Mouse (Mus musculus) heart, adult 9 months (tissue): ENCODE measurements around the gene Fam19a4.
"Not testable (repeated sequence)": the region's sequence is repeated elsewhere in the genome, so short reads cannot be mapped to it uniquely, and the experiment has no call there.

Experiments used
- DNase-seq, 2 experiments: peaks; one replicate each; pipeline ENCODE4 v3.0.0; 2022; ENCODE audit warnings: low spot score in 2 of 2

Gene Fam19a4

GRCm38 (mm10) chr6:96944796-96945195 is 115.4 kb downstream of the Fam19a4 start:
- peak in 1 of 2 experiments; percentile 4 for DNase-seq

- no peak for DNase-seq
Measured at GRCm38 (mm10) chr6:96935776-96936175, 124.4 kb downstream of the Fam19a4 start.

GRCm38 (mm10) chr6:96909061-96909480 is 151.1 kb downstream of the Fam19a4 start:
- no peak for DNase-seq

GRCm38 (mm10) chr6:96877105-96877504 is 183.1 kb downstream of the Fam19a4 start:
- DNase-seq: not testable (repeated sequence)

GRCm38 (mm10) chr6:96876651-96877050 is 183.6 kb downstream of the Fam19a4 start:
- DNase-seq: not testable (repeated sequence)

- no peak for DNase-seq
Measured at GRCm38 (mm10) chr6:96853065-96853464, 207.1 kb downstream of the Fam19a4 start.

- DNase-seq: no peak
Measured at GRCm38 (mm10) chr6:96843944-96844343, 216.3 kb downstream of the Fam19a4 start.

- no peak for DNase-seq
Measured at GRCm38 (mm10) chr6:96840634-96841033, 219.6 kb downstream of the Fam19a4 start.

- DNase-seq: no peak
Measured at GRCm38 (mm10) chr6:96826626-96827025, 233.6 kb downstream of the Fam19a4 start.

- DNase-seq: no peak
Measured at GRCm38 (mm10) chr6:96802981-96803380, 257.2 kb downstream of the Fam19a4 start.

GRCm38 (mm10) chr6:96798746-96799145 is 261.5 kb downstream of the Fam19a4 start:
- DNase-seq: no peak

- no peak for DNase-seq
Measured at GRCm38 (mm10) chr6:96797451-96797850, 262.8 kb downstream of the Fam19a4 start.
